Comparison of ENCODE assay signal across 7 mouse cellular contexts in genomic region chr5:38260107-38260682, GRCm38 (mm10). TPM values are rescaled to one million over a fixed set of nuclear protein-coding genes. Genes with fewer than 3 reads are reported as not detected.
DNase-seq lines count a peak whose midpoint lies in the region; ATAC-seq lines count a peak whose summit lies in the region.

Gene Tmem128, plus strand, starts transcription at chr5:38260185.

- H3K27ac ChIP-seq in intestine, embryonic 16.5 days (ENCODE audit: low read length) = peak within 1 kb of the TSS; percentile 91
- H3K27ac ChIP-seq in midbrain, embryonic 10.5 days (replicated peaks) = peak within 1 kb of the TSS; percentile 88

- peak; percentile 85 for ATAC-seq in intestine, embryonic 16.5 days

- peak within 1 kb of the TSS; percentile 83 for H3K4me2 ChIP-seq in intestine, embryonic 16.5 days (ENCODE audit: low read depth, low read length)

- DNase-seq in adrenal gland, postnatal 10 days = peak; percentile 75
- peak; percentile 41 for DNase-seq in embryo, embryonic 11.5 days (ENCODE audit: low read depth, low spot score)
- peak; percentile 33 to 69 for DNase-seq in gastrocnemius, postnatal 4 days (ENCODE audit: low spot score in 2 of 2)
- DNase-seq in left cerebral cortex, postnatal 36 days (ENCODE audit: low spot score in 2 of 2) = peak; percentile 80 to 82
- peak; percentile 70 for DNase-seq in midbrain, embryonic 10.5 days (ENCODE audit: low spot score)
- peak; percentile 39 for DNase-seq in skeletal muscle tissue, adult 2 months (ENCODE audit: low read depth, low spot score)

- peaks cover 10% of the 10 kb centered on the region; the same call in 1 of the 2 replicates for H3K36me3 ChIP-seq in intestine, embryonic 16.5 days (ENCODE audit: control insufficient read depth, insufficient read depth, low read length)
- peaks cover 30% of the 10 kb centered on the region for H3K36me3 ChIP-seq in midbrain, embryonic 10.5 days

- intact Hi-C loops in left cerebral cortex, postnatal 36 days (cut with DNase I) = loop anchor here (2.0 kb wide), 1 partner anchor 39 kb away; the partner anchor contains the start of genes Lyar and Zbtb49

- peak within 1 kb of the TSS; percentile 83 for H3K4me3 ChIP-seq in intestine, embryonic 16.5 days (ENCODE audit: low read length)
- peak within 1 kb of the TSS; percentile 90 for H3K4me3 ChIP-seq in midbrain, embryonic 10.5 days

- under 1% methylated on average over 40 of the region's 40 CpGs for WGBS in intestine, embryonic 16.5 days
- WGBS in midbrain, embryonic 10.5 days = under 1% methylated on average over 40 of the region's 40 CpGs

- H3K4me1 ChIP-seq in intestine, embryonic 16.5 days (ENCODE audit: control insufficient read depth, insufficient read depth, low read length) = peaks cover 4% of the 10 kb centered on the region; the same call in 1 of the 2 replicates
- peaks cover 8% of the 10 kb centered on the region for H3K4me1 ChIP-seq in midbrain, embryonic 10.5 days

- H3K9me3 ChIP-seq in intestine, embryonic 16.5 days (ENCODE audit: control insufficient read depth, low read length) = no peaks in the 10 kb centered on the region
- no peaks in the 10 kb centered on the region for H3K9me3 ChIP-seq in midbrain, embryonic 10.5 days (replicated peaks)

- no peaks in the 10 kb centered on the region for H3K27me3 ChIP-seq in intestine, embryonic 16.5 days (replicated peaks; ENCODE audit: control insufficient read depth, insufficient read depth, low read length)
- peaks cover 5% of the 10 kb centered on the region; the same call in 1 of the 2 replicates for H3K27me3 ChIP-seq in midbrain, embryonic 10.5 days (ENCODE audit: low read depth, poor library complexity, severe bottlenecking)

- H3K9ac ChIP-seq in intestine, embryonic 16.5 days (ENCODE audit: low read depth, low read length) = peak within 1 kb of the TSS; percentile 84

RNA-seq across cellular contexts. Expression of gene Tmem128, which starts in this region (rescaled TPM):
- total RNA-seq in adrenal gland, postnatal 10 days (2021) = 10 to 100 TPM; 39.0 to 41.6 TPM
- total RNA-seq in gastrocnemius, postnatal 4 days (2021) = 10 to 100 TPM; 18.6 to 19.3 TPM
- polyA plus RNA-seq in intestine, embryonic 16.5 days (2015; fragmentation: Nextera tagmentation; extraction: Ambion mirVana) = 58.3 and 62.9 TPM in 2 replicates
- total RNA-seq in left cerebral cortex, postnatal 36 days (2021) = 10 to 100 TPM; 31.6 to 35.4 TPM
- polyA plus RNA-seq in midbrain, embryonic 10.5 days (2016; fragmentation: Nextera tagmentation; extraction: Ambion mirVana) = 83.3 and 89.2 TPM in 2 replicates

Comparison
In these comparisons a context has a peak if more than half of its experiments do, and no peak if none do; other contexts are left out.
1. Peak in every context shown above with its lines: DNase-seq, ATAC-seq, H3K4me3 ChIP-seq and H3K27ac ChIP-seq.